Mouse (Mus musculus) heart, postnatal 0 days (tissue): Measurements from ENCODE around the gene Poln.

ENCODE experiments used
- CTCF ChIP-seq: IDR thresholded peaks from 2 replicates; pipeline ENCODE4 v1.5.1; 2016; ENCODE audit warnings: antibody characterized with exemption, control low read depth, low read depth
- EP300 ChIP-seq: IDR thresholded peaks from 2 replicates; pipeline ENCODE4 v1.6.1; 2016; ENCODE audit warnings: antibody characterized with exemption, low read depth

- TF ChIP-seq EP300 = no peak
- TF ChIP-seq CTCF = no peak
Observed at GRCm38 (mm10) chr5:34093021-34093420, 76.2 kb downstream of the Poln start.
